Comparison of ENCODE assay signal across 10 mouse cellular contexts in genomic region chr10:107493580-107494474, GRCm38 (mm10). TPM values are rescaled to one million over a fixed set of nuclear protein-coding genes. Genes with fewer than 3 reads are reported as not detected.
A peak's percentile ranks its signal among the peaks of the same experiment; 100 is the strongest.
DNase-seq lines count a peak whose midpoint lies in the region; ATAC-seq and TF ChIP-seq lines count a peak whose summit lies in the region.
"Had no signal": no experiment of that assay in that cellular context is flagged by ENCODE, and none has a peak within 500 bp of the region (broad histone marks: within the 10 kb centered on the region; RNA-seq: fewer than 3 reads in every experiment).

No protein-coding gene starts in this region.

- no peak for TF ChIP-seq POLR2A in heart, adult 2 months (IDR thresholded peaks at IDR 0.05; ENCODE audit: insufficient read depth, low read depth, low read length)

- H3K9ac ChIP-seq in heart, embryonic 12.5 days, result peak overlapping the region; percentile 41
- H3K9ac ChIP-seq in heart, adult 2 months (ENCODE audit: low read depth, low read length), result no peak overlapping the region
- no peak overlapping the region for H3K9ac ChIP-seq in midbrain, embryonic 12.5 days (replicated peaks)

- TF ChIP-seq CTCF in heart, adult 2 months (IDR thresholded peaks at IDR 0.05), result no peak

- peak overlapping the region; percentile 71 for H3K4me2 ChIP-seq in heart, embryonic 12.5 days
- H3K4me2 ChIP-seq in midbrain, embryonic 12.5 days (replicated peaks), result peak overlapping the region; percentile 47

- H3K27me3 ChIP-seq in heart, embryonic 12.5 days (replicated peaks), result no peaks in the 10 kb centered on the region
- no peaks in the 10 kb centered on the region for H3K27me3 ChIP-seq in heart, adult 2 months (ENCODE audit: control insufficient read depth, insufficient read depth, low read length)
- 0 out of 2 replicates have a peak, but pooled peaks cover 10% of the 10 kb centered on the region for H3K27me3 ChIP-seq in hindbrain, embryonic 10.5 days (ENCODE audit: insufficient read depth, poor library complexity, severe bottlenecking)
- peaks cover 13% of the 10 kb centered on the region; the same call in 1 of the 2 replicates for H3K27me3 ChIP-seq in midbrain, embryonic 12.5 days

- no peaks in the 10 kb centered on the region for H3K9me3 ChIP-seq in heart, embryonic 12.5 days (replicated peaks)
- H3K9me3 ChIP-seq in hindbrain, embryonic 10.5 days, result no peaks in the 10 kb centered on the region
- no peaks in the 10 kb centered on the region for H3K9me3 ChIP-seq in midbrain, embryonic 12.5 days

- peak overlapping the region; percentile 39 for H3K4me3 ChIP-seq in heart, embryonic 12.5 days
- H3K4me3 ChIP-seq in heart, adult 2 months, result no peak overlapping the region
- peak overlapping the region; percentile 24; the same call in 1 of the 2 replicates for H3K4me3 ChIP-seq in hindbrain, embryonic 10.5 days
- peak overlapping the region; percentile 25 for H3K4me3 ChIP-seq in midbrain, embryonic 12.5 days

- no peak for TF ChIP-seq EP300 in heart, adult 2 months (IDR thresholded peaks at IDR 0.05; ENCODE audit: insufficient read depth, low read depth, low read length)

- WGBS in heart, embryonic 12.5 days, result 47% methylated on average over 19 of the region's 20 CpGs
- WGBS in heart, adult 2 months, result 52% methylated on average over 20 of the region's 20 CpGs
- WGBS in hindbrain, embryonic 10.5 days, result 44% methylated on average over 20 of the region's 20 CpGs
- WGBS in midbrain, embryonic 12.5 days, result 38% methylated on average over 20 of the region's 20 CpGs

- H3K27ac ChIP-seq in heart, embryonic 12.5 days (ENCODE audit: poor library complexity, severe bottlenecking), result no peak overlapping the region
- H3K27ac ChIP-seq in heart, adult 2 months, result no peak overlapping the region
- peak overlapping the region; percentile 59; the same call in 1 of the 2 replicates for H3K27ac ChIP-seq in hindbrain, embryonic 10.5 days
- no peak overlapping the region for H3K27ac ChIP-seq in midbrain, embryonic 12.5 days (replicated peaks)

- no peaks in the 10 kb centered on the region for H3K79me2 ChIP-seq in heart, adult 2 months (replicated peaks; ENCODE audit: control insufficient read depth, insufficient read depth, low read length)

- no peaks in the 10 kb centered on the region for H3K36me3 ChIP-seq in heart, embryonic 12.5 days
- no peaks in the 10 kb centered on the region for H3K36me3 ChIP-seq in heart, adult 2 months (ENCODE audit: control insufficient read depth, insufficient read depth, low read length)
- no peaks in the 10 kb centered on the region for H3K36me3 ChIP-seq in hindbrain, embryonic 10.5 days
- H3K36me3 ChIP-seq in midbrain, embryonic 12.5 days, result no peaks in the 10 kb centered on the region

- 0 out of 2 replicates have a peak, but pooled peaks have one; percentile 48 for ATAC-seq in heart, embryonic 12.5 days (ENCODE audit: insufficient number of reproducible peaks, low FRiP score)
- peak; percentile 83 for ATAC-seq in midbrain, embryonic 12.5 days (ENCODE audit: low FRiP score, low read depth)

- no peak for DNase-seq in heart, adult 2 months
- DNase-seq in R1 (ENCODE audit: low read depth, low spot score), result peak; percentile 26
- no peak for DNase-seq in hindbrain, embryonic 10.5 days (ENCODE audit: low spot score)
- DNase-seq in thymus, adult 18-20 months, result no peak
- no peak for DNase-seq in urinary bladder, adult 18-20 months (ENCODE audit: low spot score in 2 of 2)
- no peak for DNase-seq in Muller cell, postnatal 12 days (ENCODE audit: inconsistent ontology term)
- DNase-seq: adrenal gland, postnatal 25 days had no signal

- intact Hi-C loops in heart, adult 2 months (cut with DNase I), result no loop called here

- peaks cover 9% of the 10 kb centered on the region; the same call in 1 of the 2 replicates for H3K4me1 ChIP-seq in heart, embryonic 12.5 days (replicated peaks)
- no peaks in the 10 kb centered on the region for H3K4me1 ChIP-seq in heart, adult 2 months (ENCODE audit: control insufficient read depth, insufficient read depth, low read length)
- H3K4me1 ChIP-seq in hindbrain, embryonic 10.5 days (replicated peaks), result peaks cover 12% of the 10 kb centered on the region
- H3K4me1 ChIP-seq in midbrain, embryonic 12.5 days, result peaks cover 11% of the 10 kb centered on the region

RNA-seq across cellular contexts. Expression of gene Myf6, which starts 0.7 kb away (rescaled TPM):
- 0.13 TPM in 1 of 2 replicates, not detected in the other for polyA plus RNA-seq in heart, embryonic 12.5 days (2016; fragmentation: Nextera tagmentation; extraction: Ambion mirVana)
- total RNA-seq in heart, adult 2 months (2021), result not detected
- not detected in 2 replicates for polyA plus RNA-seq in heart, adult 2 months (2012; rRNA removed)
- 0.12 TPM in 1 of 2 replicates, not detected in the other for polyA plus RNA-seq in hindbrain, embryonic 10.5 days (2016; fragmentation: Nextera tagmentation; extraction: Ambion mirVana)
- not detected in 2 replicates for polyA plus RNA-seq in midbrain, embryonic 12.5 days (2016; fragmentation: Nextera tagmentation; extraction: Ambion mirVana)
- total RNA-seq: adrenal gland, postnatal 25 days; neutrophil, adult 5-6 weeks had no signal

RNA-seq across cellular contexts. Expression of gene Myf5, which starts 7.9 kb away (rescaled TPM):
- not detected in 2 replicates for polyA plus RNA-seq in heart, embryonic 12.5 days (2016; fragmentation: Nextera tagmentation; extraction: Ambion mirVana)
- not detected for total RNA-seq in heart, adult 2 months (2021)
- not detected in 2 replicates for polyA plus RNA-seq in heart, adult 2 months (2012; rRNA removed)
- polyA plus RNA-seq in hindbrain, embryonic 10.5 days (2016; fragmentation: Nextera tagmentation; extraction: Ambion mirVana), result 1.1 and 4.3 TPM in 2 replicates
- polyA plus RNA-seq in midbrain, embryonic 12.5 days (2016; fragmentation: Nextera tagmentation; extraction: Ambion mirVana), result not detected in 2 replicates
- total RNA-seq: adrenal gland, postnatal 25 days; neutrophil, adult 5-6 weeks had no signal
